Mouse (Mus musculus) cerebellum, adult 9-11 months (tissue): ENCODE results near the gene Ccer1.
"Not testable (repeated sequence)": the region's sequence is repeated elsewhere in the genome, so short reads cannot be mapped to it uniquely, and the experiment has no call there.

Experiments
- DNase-seq: peaks from one replicate; pipeline ENCODE4 v3.0.0; 2022

Ccer1 gene

DNA sequence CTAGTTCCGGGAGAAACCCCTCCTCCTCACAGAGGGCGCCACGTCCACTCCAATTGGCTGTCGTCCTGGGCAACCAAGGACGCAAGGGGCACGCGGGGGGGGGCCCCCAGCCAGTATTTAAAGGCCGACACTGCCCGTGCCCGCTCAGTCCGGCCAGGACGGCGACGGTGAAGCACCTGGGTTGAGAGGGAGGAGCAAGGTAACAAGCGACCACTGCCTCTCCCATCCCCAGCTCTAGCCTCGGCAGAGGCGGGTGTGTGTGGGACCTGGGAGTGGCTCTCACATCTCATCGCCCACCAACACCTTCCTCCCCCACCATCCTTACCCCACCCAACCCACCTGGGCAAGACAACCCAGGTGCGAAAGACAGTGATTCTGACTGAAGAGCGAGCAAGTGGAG, at the start of gene Ccer1:
Gene Ccer1, plus strand, starts transcription at position 147 of the 400 bp plus-strand sequence.
- DNase-seq: no peak

DNA sequence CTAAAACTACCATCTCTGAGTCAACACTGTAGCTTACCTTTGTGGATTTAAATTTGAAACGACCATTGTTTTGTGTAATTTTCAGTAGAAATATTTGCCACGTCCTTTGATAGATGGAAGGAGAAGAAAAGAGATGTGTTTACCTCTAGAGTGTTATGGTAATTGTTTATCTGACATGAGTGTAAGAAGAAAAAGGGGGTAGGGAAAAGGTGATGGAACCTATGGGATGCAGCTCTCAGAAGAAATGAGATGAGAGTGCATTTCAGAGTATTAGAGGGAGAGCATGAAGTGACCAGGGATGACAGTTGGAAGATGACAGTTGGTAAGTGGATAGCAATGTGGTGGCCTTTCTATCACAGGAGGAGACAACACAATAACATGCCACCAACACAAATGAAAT, 49.1 kb upstream of the Ccer1 start, which contains the start of gene Epyc:
Gene Epyc, plus strand, starts transcription at position 301 of the 400 bp plus-strand sequence.
- no peak for DNase-seq

DNA sequence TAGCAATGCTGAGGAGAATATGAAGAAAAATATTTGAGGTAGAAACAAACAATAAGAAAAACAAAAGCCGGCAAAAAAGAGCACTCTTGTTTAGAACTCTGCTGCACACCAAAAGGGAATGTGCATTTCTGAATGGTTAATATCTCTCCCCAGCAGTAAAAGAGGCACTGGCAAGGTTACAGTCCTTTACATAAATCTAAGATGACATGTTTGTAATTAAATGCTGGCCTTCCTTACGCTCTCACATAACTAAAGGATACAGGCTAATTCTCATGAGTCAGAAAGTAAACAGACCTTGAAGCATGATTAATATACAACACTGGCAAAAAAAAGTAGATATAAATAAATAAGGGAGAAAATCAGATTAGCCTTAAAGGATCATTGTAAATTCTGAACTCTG, 42.5 kb upstream of the Ccer1 start:
- no peak for DNase-seq

DNA sequence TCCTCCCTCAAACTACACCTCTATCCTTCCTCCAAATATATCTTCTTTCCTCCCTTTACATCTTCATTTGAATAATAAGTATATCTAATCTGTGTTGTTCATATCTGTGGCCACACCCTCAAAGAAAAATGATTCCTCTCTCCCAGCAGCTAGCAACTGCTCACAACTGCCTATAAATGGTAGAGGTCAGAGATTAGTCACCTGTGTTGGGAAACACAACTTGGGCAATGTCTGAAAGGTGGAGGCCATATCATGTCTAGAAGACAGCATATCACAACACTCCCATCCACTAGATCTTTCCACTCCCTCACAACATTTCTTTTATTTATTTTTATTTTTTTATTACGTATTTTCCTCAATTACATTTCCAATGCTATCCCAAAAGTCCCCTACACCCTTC, 33.4 kb upstream of the Ccer1 start:
- DNase-seq: no peak

DNA sequence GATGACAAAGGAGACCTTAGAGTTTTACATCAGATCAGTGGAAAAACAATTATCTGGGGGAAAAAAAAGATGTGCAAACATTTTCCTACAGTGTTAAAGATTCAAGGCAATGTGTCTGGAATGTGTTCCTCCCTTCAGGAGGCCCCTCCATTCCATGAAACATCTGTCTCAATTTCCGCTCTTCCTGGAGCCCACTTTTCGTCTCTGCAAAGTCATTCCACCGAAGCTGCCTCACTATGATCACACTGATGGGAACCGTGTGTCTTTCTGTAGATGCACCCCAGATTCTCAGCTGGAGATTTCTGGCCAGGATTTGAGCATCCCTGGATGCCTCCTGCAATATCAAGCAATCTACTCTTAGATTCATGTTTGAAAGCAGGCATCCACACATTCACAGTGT, 24.2 kb upstream of the Ccer1 start:
- no peak for DNase-seq

DNA sequence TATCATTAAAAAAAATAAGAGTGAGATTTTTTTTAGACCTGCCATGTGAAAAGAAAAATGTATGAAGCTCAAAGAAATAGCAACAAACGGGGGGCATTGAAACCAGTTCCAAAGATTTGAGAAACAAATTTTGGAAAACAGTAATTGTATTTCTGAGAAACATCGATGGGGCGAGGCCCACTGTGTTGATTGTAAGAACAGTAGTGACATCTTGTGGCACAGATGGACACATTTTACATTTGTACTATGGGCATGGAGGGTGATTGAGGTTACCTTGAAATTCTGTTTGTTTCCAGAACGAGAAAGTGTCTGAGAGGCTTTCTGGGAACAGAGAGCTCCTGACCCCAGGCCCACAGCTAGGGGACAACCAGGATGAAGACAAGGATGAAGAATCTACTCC, 22.7 kb upstream of the Ccer1 start:
- DNase-seq: peak; percentile 28

DNA sequence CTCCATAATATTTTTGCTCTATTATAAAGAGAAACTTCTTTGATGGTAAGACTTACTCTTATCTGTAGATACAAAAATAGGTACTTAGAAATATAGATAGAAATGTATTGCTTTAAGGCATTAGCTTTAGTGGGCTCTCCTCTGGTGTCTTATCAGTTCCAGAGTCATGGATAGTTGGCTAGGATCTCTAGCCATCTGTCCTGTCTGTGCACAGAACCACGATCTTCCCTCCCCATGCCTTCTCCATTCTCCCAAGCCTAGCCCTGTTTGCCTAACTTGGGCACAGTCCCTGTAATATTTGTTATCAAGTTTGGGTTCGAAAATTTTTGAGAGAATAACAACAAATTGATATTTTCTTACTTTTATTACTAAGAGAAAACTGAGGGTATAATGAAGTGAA, 19.6 kb upstream of the Ccer1 start:
- DNase-seq: no peak

DNA sequence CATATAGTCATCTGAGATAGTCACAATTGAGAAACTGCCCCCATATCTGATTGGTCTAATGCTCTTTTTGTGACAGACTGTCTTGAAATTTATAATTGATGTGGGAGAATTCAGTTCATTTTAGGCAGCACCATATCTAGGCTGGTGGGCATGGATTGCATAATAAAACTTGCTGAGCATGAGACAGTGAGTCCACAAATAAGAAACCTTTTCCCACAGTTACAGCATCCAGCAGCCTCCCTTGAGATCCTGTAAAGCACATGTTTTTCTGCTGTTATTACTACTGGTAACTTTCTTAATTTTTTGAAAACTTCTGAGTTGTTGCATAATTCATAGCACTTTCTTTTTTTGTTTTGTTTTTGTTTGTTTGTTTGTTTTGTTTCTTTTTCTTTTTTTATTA, 9.9 kb upstream of the Ccer1 start:
- DNase-seq: no peak

DNA sequence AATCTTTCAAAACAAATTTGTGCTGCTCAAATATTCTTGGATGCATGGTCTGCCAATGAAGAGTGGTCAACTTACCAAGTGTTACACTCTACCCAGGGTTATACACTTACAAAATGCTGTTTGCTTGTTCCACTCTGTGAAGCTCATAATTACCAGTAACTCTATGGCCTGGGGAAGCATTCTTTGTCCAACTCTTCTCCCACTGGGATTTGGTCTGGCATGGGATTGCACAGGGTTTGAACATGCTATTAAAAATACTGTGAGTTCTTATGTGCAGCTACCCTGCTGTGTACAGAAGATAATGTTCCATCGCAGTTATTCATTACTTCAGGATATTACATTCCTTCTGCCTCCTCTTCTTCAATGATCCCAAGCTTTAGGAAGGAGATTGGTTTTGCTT, 5.7 kb upstream of the Ccer1 start:
- DNase-seq: no peak

DNA sequence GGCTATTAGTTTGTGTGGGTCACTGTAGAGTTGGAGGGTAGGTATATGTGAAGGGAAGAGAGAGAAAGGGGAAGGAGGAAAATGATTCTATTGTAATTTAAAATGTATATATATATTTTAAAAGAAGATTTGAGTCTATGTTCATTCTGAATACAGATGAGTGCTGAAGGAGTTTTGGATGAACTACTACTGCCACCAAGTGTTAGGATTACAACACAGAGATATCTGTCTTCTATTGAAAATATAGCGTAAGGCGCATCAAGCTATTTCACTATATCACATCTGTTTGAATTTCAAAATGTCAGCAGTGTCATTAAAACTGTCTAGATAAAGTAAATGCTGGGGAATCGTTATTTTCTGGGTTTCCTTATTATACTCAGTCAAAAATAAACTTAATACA, 3.4 kb upstream of the Ccer1 start:
- DNase-seq: no peak

DNA sequence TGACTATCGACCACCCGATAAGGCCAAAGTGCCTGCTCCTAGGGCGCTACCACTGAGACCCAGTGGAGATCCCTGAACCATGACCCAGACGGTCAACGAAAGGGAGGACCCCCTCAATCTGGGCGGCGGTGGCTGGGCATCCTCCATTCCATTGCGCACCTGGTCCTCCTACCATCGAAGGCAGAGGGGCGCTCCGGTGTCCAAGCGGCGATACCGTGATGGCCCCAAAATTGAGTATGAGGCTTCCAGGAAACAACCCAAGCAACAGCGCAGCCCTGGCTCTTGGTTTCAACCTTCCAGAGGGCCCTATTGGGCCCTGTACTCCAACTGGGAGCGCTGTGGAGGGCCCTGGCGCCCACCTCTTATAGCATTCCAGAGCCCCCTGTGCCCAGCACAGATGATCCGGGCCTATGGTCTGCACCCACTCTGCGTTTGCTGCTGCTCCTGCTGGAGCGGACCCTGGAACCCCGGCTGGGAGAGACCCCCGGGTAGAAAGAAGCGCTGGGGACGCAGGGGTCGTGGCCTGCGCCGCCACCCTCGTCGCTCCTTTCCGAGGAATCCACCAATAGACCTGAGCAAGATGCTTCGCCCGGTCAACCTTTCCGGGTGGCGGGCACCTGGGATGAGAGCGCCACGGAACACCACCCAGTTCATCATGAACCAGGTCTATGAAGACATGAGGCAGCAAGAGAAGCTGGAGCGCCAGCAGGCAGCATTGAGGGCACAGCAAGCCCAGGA, 708 bp downstream of the Ccer1 start:
- no peak for DNase-seq

DNA sequence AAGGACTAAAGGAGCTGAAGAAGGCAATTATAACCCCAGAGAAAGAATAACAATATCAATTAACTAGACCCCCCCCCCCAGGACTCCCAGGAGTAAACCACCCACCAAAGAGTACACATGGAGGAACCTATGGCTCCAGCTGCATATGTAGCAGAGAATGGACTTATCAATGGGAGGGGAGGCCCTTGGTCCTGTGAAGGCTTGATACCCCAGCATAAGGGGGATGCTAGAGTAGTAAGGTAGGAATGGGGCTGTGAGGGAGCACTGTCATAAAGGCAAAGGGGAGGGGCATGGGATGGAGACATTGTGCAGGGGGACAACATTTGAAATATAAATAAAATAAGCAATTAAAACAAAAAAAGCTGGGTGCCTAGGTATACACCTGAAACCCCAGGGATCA, 9.5 kb downstream of the Ccer1 start:
- no peak for DNase-seq

DNA sequence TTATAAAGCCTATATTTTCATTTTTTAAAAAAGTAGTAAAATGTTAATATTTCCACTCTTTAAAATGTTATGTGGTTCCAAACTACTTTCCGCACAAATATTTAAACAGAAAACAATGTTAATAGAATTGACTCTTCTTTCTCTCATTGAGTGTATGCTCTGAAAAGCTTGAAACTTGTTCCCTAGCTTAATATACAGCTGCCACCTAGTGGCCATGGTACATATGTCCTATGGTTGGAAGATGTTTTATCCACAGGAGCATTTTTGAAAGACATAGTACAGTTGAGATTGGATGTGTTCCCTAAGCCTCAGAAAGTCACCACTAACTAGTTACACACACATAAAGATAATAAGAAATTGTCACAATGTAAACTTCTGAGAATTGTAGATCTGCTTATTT, 11.7 kb downstream of the Ccer1 start:
- DNase-seq: peak; percentile 10

DNA sequence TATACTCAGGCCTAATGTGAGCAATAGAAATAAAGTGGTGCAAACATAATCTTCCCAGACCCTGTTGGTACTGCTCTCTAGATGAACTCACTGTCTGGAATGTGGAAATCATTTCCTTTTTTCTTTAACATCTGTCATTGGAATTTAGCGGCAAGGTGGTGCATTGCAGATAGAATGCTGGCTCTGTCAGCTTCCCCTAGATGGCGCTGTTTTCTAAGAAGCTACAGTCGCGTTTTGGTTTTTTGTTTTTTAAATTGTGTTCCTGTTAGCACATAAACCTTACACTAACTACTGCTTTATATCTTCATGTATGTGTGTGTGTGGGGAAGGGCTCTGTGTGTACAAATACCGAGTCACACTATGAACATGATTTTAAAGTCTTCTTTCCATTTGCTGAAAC, 19.8 kb downstream of the Ccer1 start:
- DNase-seq: peak; percentile 11

DNA sequence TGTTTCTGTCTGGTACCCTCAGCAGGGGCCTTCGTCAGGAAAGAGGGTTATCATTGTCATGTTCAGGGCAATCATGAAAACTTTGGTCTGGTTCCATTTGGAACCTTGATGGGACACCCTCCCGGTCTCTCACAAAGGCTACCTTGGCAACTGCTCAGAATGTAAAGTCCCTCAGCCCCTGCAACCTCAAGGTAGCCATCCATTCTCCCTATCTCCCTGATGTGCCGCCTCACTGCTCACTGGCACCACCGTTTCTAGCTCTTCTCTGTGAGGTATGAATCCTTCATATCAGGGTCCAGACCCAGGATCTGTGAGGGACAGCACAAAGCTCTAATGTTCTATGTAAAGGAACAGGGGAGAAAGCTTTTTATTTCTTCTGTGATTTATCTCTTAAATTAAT, 21.7 kb downstream of the Ccer1 start:
- DNase-seq: no peak

DNA sequence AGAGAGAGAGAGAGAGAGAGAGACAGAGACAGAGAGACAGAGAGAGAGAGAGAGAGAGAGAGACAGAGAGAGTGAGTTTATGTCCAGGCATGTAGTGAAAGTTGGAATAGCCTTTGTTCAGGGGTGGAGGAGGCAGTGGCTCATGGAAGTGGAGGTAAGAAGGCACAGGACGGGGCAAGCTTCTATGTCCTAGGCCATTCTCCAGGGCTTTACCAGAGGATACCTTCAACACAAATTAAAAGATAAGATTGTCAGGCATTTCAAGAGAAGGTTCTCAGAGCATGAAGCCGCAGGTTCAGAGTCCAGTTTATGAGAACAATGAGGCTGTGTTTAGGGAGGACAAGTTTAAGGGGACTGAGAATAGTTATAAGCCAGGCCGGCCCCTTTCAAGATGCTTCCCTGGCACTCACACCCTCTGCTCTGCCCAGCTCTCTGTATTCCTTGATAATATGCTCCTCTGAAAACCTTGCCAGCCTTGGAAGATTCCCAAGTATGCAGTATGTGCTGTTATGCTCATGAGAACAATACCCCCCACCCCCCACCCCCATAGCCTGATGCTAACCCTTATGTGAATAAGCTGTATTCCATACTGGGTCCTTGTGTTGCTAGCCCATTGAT, 22.5 kb downstream of the Ccer1 start:
- DNase-seq: no peak

DNA sequence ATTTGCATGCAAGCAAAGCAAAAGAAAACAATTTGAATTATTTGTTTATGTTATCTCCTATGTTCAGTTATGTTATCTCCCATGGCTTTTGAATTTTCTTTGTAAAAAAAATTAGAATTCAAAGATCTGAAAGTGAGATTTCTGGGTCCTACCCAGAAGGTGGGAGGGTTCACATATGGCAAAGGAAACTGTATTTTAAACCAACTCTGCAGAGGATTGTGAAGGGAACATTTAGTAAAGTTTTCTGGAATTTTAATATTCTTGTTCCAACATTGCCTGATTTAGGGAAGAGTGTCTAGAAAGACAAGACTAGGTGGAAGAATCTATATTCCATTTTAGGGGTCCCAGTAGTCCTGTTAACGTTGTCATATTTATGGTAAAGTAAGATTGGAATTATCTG, 24.4 kb downstream of the Ccer1 start:
- DNase-seq: no peak

DNA sequence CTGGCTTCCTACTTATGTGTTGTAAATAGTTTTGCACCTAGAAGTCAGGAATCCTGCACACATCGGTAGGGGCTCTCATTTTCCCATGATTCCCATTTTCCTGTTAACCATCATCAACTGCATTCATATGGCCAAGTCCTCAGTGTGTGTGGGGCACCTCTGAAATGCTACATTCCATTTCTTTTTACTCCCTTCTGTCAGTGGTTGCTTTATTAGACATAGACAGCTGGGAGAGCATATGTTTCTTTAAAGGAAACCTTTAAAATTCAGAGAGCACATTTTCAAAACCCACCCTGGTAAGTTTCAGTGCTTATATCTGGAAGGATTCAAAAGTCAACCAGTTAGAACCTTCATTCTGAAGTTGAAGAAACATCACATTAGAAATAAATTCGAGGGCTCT, 25.2 kb downstream of the Ccer1 start:
- no peak for DNase-seq

DNA sequence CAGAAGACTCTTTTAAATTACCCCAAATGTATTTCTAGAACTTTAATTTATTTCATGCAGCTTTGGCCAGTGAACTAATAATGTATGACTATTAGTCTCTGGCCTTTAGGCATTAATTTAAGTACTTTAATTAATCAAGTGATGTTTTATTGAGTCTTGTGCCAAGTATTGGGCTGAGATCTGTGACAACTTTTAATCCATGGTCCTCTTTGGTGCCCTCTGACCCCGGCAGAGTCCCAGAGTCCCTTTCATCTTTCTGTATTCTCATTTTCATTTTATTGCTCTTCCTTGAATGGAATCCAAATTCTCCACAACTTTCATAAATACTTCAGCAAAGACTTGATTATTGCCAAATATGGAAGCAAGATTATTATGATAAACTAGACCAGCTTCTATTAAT, 27.8 kb downstream of the Ccer1 start:
- DNase-seq: no peak

DNA sequence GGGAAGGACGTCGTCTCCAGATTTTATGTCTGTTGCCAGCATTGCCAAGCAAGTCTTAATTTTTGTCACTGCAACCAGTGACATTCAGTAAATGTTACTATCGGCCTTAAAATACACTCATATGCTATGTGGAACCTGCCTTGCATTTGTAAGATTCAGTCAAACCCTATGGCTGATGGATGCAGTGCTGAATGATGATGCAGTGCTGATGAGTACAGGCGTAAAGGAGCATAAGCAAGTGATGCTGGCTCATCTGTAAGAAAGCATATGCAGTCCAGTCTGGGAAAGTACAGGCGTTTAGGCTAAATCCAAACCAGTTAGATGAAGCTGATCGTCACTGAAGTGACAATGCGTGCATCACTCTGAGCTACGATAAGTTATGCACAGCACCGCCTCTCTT, 29.9 kb downstream of the Ccer1 start:
- DNase-seq: no peak

DNA sequence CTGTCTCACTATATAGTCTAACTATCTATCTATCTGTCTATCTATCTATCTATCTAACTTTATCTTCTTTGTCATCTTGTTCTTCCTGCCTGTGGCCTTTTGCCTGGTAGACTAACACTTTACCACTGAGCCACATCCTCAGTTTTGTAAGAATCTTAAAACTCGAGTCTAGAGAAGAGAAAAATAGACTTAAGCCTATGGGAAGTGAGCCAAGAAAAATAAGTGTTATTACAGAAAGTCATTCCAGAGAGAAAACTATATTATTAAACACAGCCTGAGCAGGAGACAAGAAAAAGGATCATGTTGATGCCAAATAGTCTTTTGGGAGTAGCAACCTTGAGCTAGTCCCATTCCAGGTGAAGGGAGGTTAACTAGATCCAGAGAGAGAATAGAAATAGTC, 33.1 kb downstream of the Ccer1 start:
- no peak for DNase-seq

DNA sequence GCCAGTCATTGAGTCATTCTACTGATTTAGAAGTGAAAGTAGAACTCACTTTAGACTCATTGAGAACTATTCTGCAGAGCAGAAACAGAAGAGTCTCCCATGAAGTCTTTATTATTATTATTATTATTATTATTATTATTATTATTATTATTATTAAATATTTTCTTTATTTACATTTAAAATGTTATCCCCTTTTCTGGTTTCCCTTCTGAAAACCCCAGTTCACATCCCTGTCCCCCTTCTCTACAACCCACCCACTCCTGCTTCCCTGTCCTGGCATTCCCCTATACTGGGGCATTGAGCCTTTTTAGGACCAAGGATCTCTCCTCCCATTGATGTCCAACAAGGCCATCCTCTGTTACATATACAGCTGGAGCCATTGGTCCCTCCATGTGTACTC, 33.8 kb downstream of the Ccer1 start, which contains the start of gene C030005K15Rik:
Gene C030005K15Rik, minus strand, starts transcription at position 101 of the 400 bp plus-strand sequence.
- DNase-seq: not testable (repeated sequence)
